Mouse (Mus musculus): Measurements from ENCODE around the gene Olfr279. TPM values are rescaled to one million over a fixed set of nuclear protein-coding genes. Genes with fewer than 3 reads are reported as not detected.
"Not testable (repeated sequence)": the region's sequence is repeated elsewhere in the genome, so short reads cannot be mapped to it uniquely, and the experiment has no call there.

Gene Olfr279
- total RNA-seq, 2 experiments from 2014 or later = not detected

GRCm38 (mm10) chr15:98510438-98511385 lies 18.5 kb downstream of the Olfr279 start:
- DNase-seq (ENCODE audit: low spot score in 2 of 2) = peak; percentile 82 to 83

GRCm38 (mm10) chr15:98511386-98511928 lies 19.3 kb downstream of the Olfr279 start:
- DNase-seq (ENCODE audit: low spot score in 2 of 2) = no peak

- DNase-seq (ENCODE audit: low spot score in 2 of 2) = no peak
These were observed 20.0 kb downstream of the Olfr279 start for GRCm38 (mm10) chr15:98512232-98512631.

DNA sequence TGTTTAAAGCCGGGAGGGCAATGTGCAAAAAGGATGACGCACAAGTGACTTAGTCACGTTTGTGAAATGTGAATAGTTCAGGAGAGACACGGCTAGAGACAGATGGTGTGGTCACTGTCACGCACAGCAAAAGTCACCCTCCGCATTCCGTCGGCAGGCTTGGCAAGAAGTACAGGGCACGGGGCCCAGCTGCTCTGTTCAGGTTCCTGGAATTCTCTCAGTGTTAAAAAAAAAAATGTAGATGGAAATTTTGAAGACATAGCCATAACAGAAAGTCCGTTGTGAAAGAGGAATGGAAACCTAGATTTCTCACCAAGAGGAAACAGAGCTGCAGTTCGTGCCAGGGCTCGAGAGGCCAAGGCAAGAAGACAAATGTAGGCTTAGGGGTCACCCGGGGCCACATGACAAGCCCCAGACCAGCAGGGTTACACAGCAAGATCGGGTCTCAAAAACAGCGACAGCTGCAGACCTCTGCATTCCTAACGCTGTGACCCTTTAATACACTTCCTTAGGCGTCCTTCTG lies 20.7 kb downstream of the Olfr279 start:
- no peak for DNase-seq (ENCODE audit: low spot score in 2 of 2)

DNA sequence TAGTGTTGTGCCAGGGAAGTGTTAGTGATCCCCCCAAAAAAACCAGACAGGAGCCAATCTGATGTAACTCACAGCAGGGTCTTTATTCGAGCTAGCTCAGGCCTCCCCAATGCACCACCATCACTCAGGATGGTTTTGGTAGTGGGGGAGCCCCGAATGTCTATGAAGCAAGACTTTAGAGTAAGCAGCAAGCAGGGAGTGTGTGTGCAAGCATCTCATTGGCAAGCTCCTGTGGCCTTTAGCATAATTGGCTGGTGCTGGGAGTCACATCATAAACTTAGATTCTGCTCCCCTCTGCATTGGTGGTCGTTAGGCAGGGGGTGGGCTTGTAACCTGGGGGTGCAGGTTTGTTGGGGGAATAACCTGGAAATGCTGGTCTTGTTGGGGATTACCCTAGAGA lies 21.5 kb downstream of the Olfr279 start:
- not testable (repeated sequence) for DNase-seq (ENCODE audit: low spot score in 2 of 2)

- DNase-seq (ENCODE audit: low spot score in 2 of 2) = no peak
These were observed 21.9 kb downstream of the Olfr279 start for GRCm38 (mm10) chr15:98514146-98514545.

DNA sequence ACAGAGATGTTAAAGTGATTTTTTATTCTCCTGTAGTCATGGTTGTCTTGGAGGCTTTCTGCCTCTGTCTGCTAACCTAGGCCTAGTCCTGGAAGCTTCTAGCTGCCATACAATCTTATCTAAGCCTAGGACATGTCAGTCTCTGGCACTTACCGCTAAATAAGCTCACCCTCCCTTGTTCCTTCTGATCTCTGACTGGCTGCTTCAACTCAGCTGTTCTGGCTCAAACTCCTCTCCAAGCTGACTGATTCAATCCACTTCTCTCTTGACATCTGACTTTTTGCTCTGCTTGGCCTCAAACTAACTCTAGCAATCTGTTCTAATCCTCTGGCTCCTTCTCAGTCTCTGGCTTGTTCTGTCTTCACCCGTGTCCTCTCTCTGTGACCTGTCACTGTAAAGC lies 22.6 kb downstream of the Olfr279 start:
- DNase-seq (ENCODE audit: low spot score in 2 of 2) = not testable (repeated sequence)

GRCm38 (mm10) chr15:98517380-98518355 lies 25.5 kb downstream of the Olfr279 start:
- DNase-seq (ENCODE audit: low spot score in 2 of 2) = peak; percentile 69 to 71

GRCm38 (mm10) chr15:98521245-98521644 lies 29.0 kb downstream of the Olfr279 start:
- no peak for DNase-seq (ENCODE audit: low spot score in 2 of 2)

DNA sequence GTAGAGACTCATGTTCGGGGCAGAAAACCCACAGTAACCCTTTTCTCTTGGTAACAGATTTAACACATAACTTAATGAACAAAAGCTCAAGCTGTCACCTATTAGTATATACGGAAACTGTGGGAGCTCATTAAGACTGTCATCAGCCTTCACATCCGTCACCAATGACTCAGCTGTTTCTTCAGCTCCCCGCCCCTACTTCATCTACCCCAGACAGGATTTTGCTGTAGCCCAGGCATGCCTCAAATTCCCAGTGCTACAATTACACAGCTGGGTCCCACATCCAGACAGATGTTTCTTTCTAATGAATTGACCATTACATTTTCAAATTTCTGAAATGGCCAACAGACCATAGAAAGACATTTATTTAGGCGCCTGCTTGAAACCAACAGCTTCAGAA lies 33.9 kb downstream of the Olfr279 start:
- no peak for DNase-seq (ENCODE audit: low spot score in 2 of 2)

DNA sequence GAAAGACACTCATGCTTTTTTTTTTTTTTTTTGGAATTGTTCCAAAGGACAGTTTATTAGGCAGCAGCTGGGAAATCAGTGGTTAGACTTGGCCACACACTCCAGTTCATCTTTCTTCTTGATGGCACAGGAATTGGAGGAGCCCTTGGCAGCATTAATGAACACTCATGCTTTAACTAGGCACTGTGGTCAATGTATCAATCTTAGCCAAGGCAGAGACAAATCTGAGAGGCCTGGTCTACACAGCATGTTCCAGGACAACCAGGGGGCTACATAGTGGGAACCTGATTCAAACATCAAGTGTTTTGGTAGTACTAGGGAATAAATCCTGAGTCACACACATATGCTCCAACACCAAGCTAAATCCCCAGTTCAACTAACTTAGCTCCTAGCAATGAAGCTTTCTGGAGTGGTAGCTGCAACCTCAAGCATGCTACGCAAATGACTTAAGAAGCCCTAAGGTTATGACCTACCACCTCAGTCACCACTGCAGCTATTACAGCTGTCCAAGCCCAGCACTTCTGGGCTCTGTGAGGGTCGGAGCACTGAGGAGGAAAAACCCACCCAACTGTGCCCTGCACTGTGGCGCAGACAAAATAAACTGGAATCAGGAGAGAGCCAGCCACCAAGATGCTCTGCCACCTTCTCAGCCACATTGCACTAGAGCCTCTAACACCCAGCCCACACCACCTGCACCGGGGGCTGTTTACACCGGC lies 35.0 kb downstream of the Olfr279 start:
- DNase-seq (ENCODE audit: low spot score in 2 of 2) = no peak

DNA sequence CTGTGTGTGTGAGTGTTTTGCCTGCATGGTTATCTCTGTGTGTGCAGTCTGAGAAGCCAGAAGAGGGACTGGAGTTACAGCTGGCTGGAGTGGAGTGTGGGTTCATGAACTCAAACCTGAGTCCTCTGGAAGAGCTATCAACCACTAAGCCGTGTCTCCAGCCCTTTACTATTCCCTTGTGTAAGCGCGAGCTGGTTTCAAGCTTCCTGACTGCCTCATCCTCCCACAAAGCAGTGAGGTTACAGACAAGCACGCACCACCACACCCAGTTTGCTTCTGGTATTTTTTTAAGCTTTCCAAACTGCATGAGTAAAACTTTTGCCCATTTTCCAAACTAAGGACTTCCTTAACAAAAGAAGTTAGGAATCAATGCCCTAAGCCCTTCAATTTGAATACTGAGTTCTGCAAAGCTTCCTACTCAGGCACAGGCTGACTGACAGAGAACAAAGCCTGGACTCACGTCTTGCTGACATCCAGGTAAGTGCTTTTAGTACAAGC lies 35.9 kb downstream of the Olfr279 start:
- DNase-seq (ENCODE audit: low spot score in 2 of 2) = no peak

- DNase-seq (ENCODE audit: low spot score in 2 of 2) = no peak
These were observed 40.1 kb downstream of the Olfr279 start for GRCm38 (mm10) chr15:98532281-98532680.

GRCm38 (mm10) chr15:98533035-98533531 lies 40.9 kb downstream of the Olfr279 start:
- DNase-seq (ENCODE audit: low spot score in 2 of 2) = no peak

- DNase-seq (ENCODE audit: low spot score in 2 of 2) = peak; percentile 98 to 99
These were observed 41.9 kb downstream of the Olfr279 start, which contains the start of gene Kansl2 for GRCm38 (mm10) chr15:98533881-98534627. TSS of gene Kansl2 (minus strand) at chr15:98534264.

- DNase-seq (ENCODE audit: low spot score in 2 of 2) = no peak
These were observed 43.7 kb downstream of the Olfr279 start for GRCm38 (mm10) chr15:98535921-98536320.

DNA sequence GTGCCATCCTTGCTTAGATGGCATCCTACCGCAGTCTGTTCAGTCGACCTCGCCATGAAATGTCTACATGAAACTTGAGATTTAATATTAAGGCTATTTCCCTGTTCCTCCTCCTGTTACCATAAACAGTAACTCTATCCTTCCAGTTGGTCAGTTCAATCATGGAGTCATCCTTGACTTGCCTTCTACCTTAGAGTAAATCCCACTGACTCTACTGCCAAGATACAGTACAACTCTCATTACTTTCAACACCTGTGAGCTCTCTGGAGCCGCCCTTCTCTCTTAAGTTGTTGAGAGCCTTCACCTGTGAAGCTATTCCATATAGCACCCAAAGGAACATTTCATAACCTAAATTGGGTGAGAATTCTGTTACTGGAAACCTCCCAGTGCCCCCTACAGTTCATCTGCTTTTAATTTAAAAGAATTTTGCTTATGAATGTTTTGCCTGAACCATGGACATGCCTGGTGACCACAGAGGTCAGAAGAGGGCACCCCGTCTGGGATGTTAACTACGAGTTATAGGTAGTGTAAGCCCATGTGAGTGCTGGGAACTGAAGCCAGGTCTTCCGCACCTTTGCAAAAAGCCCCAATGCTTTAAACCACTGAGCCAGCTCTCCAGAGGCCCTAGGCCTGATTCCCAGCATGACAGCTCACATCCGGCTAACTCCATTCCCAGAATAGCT lies 44.8 kb downstream of the Olfr279 start:
- no peak for DNase-seq (ENCODE audit: low spot score in 2 of 2)

DNA sequence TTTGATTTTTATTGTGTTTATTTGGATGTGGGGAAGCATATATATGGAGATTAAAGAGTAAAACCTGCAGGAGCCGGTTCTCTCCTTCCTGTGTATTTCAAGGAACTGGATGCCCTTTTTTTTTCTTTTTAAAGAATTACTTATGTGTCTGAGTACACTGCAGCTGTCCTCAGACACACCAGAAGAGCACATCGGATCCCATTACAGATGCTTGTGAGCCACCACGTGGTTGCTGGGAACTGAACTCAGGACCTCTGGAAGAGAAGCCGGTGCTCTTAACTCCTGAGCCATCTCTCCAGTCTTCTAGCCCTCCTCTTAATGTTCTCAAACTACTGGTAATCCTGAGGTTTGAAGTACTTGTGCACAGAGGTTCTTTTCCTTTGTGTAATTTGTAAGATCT lies 45.7 kb downstream of the Olfr279 start:
- DNase-seq (ENCODE audit: low spot score in 2 of 2) = no peak

GRCm38 (mm10) chr15:98541064-98541463 lies 48.9 kb downstream of the Olfr279 start:
- DNase-seq (ENCODE audit: low spot score in 2 of 2) = no peak

All from layer of hippocampus, postnatal 10 days (tissue).